Mouse (Mus musculus) Patski (cell line): Measurements from ENCODE around the gene Ptprs. TPM values are rescaled to one million over a fixed set of nuclear protein-coding genes. Genes with fewer than 3 reads are reported as not detected.

Experiments used
- ATAC-seq: fragments of 100-300 bp; one replicate; pipeline ENCODE4 v1.8.0; 2021
- CTCF ChIA-PET: fragments of 350-600 bp; sonication (Branson Sonifier 250); formaldehyde crosslinking; loops from one replicate; lab custom pipeline; 2022; ENCODE audit warnings: inconsistent platforms; lab: Charles Lee
- POLR2A ChIA-PET: fragments of 350-600 bp; sonication (Branson Sonifier 250); formaldehyde crosslinking; loops from one replicate; lab custom pipeline; 2022; ENCODE audit warnings: antibody characterized with exemption, inconsistent platforms; lab: Charles Lee
- DNase-seq: peaks from one replicate; pipeline ENCODE4 v3.0.0-alpha.2; 2011; ENCODE audit warnings: low read depth, low spot score
- H3K27me3 ChIP-seq: fragments of 371-371 bp; one replicate; pipeline ENCODE4 v1.5.1; 2021
- CTCF ChIP-seq: fragments of 100-300 bp; IDR thresholded peaks from one replicate; pipeline ENCODE4 v1.5.1; 2021
- in situ Hi-C: fragments of 300-500 bp; cut with MboI; formaldehyde crosslinking; loops from 3 replicates; pipeline ENCODE4 v1.11.1; 2018; ENCODE audit warnings: low pct_unique_long_range_greater_than_20kb, mixed read lengths
- polyA plus RNA-seq: library from polyadenylated mRNA; unstranded; gene quantifications from one replicate; pipeline ENCODE4 v1.2.3, GENCODE M21; 2021

Ptprs gene
- 240 TPM for polyA plus RNA-seq

- ChIA-PET POLR2A (interaction anchor here (0.7 to 1.1 kb wide), 2 partner anchors 9 to 197 kb away, joined by 3 to 4 read pairs; partner anchors contain the start of gene Ranbp3), CTCF (interaction anchor here (1.6 kb wide), 1 partner anchor 116 kb away, joined by 4 read pairs; no protein-coding TSS in a partner anchor)
- peak; percentile 70 for ATAC-seq
- no peak for TF ChIP-seq CTCF
- DNase-seq = no peak
- in situ Hi-C loops = no loop called here
- H3K27me3 ChIP-seq = no peaks in the 10 kb centered on the region
Observed at GRCm38 (mm10) chr17:56476402-56476752, at the start of gene Ptprs. Gene Ptprs, minus strand, starts transcription at chr17:56476483.

- ChIA-PET CTCF (interaction anchor here (1.0 kb wide), 1 partner anchor 22 kb away, joined by 3 read pairs; no protein-coding TSS in a partner anchor), POLR2A (no interaction called here)
- ATAC-seq = no peak
- no peak for TF ChIP-seq CTCF
- no peak for DNase-seq
- in situ Hi-C loops = no loop called here
- H3K27me3 ChIP-seq = peaks cover 19% of the 10 kb centered on the region
Observed at GRCm38 (mm10) chr17:56524943-56525342, 48.7 kb upstream of the Ptprs start.

DNA sequence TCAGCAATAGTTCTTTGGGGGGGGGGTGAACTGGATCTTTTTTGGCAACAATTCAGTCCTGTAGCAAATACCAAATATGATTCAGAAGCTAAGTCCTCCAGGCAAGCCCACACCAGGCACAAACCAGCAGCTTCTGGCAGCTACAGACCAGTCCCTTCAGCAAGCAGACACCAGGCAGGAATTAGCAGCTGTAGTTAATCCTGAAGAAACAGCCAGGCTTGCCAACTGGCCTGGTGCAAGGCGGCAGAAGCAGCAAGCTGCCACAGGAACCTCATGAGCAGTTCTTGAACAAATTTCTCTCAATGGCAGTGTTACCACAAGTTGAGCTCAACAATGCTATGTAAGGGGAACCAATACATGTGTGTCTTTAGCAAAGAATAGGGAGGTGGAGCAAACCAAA is 46.5 kb upstream of the Ptprs start:
- in situ Hi-C loops = no loop called here
- H3K27me3 ChIP-seq = peaks cover 17% of the 10 kb centered on the region
- TF ChIP-seq CTCF = no peak
- CTCF ChIA-PET = no interaction called here
- POLR2A ChIA-PET = no interaction called here
- ATAC-seq (no peak), DNase-seq (no peak)

DNA sequence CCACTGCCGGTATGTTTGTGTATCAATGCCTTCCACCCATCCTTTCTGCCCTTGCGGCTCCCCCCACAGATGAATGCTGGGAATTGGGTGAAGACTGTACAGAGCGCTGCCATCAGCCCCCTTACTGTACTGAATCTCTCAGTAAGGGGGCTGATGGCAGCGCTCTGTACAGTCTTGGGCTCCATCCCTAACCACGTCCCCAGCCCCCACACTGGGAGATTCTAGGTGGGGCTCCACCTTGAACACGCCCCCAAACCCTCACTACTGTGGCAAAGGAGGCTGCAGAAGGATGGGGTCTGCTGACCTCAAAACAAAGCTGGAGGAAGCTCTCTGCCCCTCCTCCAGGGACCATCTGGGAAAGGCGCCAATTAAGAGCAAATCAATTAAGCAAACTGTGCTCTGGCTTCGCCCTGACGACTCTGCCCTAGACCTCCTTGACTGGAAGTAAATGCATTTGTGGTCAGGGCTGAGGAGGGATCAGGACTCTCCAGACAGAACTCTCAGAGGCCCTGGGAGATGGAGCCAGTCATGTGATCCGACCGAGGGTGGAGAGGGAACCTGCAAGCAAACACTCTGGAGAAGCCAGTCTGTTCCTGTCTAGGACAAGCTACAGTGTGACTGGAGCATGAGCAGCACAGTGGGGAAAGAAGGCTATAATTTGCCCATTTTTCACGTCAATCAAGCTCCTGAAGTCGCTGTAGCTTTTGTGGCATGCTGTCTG is 39.6 kb upstream of the Ptprs start:
- DNase-seq (peak; percentile 44), ATAC-seq (peak; percentile 48)
- ChIA-PET POLR2A (interaction anchor here (0.8 kb wide), 1 partner anchor 73 kb away, joined by 3 read pairs; no protein-coding TSS in a partner anchor), CTCF (no interaction called here)
- peaks cover 6% of the 10 kb centered on the region for H3K27me3 ChIP-seq
- in situ Hi-C loops = no loop called here
- TF ChIP-seq CTCF = no peak

DNA sequence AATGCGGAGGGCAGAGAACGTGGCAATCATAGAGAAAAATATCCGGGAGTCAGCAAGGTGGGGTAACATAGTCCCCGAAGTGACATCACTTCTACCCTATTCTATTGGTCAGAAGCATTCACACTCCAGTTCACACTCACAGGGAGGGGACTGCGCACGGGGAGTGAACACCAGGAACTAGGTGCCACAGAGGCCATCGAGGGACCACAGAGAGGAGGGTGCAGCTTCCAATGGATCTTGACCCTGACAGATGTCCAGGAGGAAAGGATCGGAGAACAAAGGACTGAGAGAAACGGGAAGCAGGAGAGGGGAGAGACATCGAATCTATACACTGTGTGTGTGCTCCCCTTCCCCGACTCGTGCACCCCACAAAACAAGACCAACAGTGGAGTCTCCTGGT is 38.6 kb upstream of the Ptprs start:
- no peak for TF ChIP-seq CTCF
- CTCF ChIA-PET = no interaction called here
- POLR2A ChIA-PET = interaction anchor here (0.6 kb wide), 1 partner anchor 264 kb away, joined by 3 read pairs; no protein-coding TSS in a partner anchor
- no peak for ATAC-seq
- in situ Hi-C loops = no loop called here
- H3K27me3 ChIP-seq = peaks cover 6% of the 10 kb centered on the region
- DNase-seq = no peak

GRCm38 (mm10) chr17:56514330-56514729 is 38.0 kb upstream of the Ptprs start:
- CTCF ChIA-PET = no interaction called here
- DNase-seq = no peak
- H3K27me3 ChIP-seq = peaks cover 6% of the 10 kb centered on the region
- ATAC-seq = no peak
- in situ Hi-C loops = no loop called here
- POLR2A ChIA-PET = no interaction called here
- TF ChIP-seq CTCF = no peak

- peaks cover 6% of the 10 kb centered on the region for H3K27me3 ChIP-seq
- POLR2A ChIA-PET = no interaction called here
- no peak for TF ChIP-seq CTCF
- CTCF ChIA-PET = no interaction called here
- in situ Hi-C loops = no loop called here
- DNase-seq (no peak), ATAC-seq (no peak)
Observed at GRCm38 (mm10) chr17:56512310-56512709, 36.0 kb upstream of the Ptprs start, which contains the start of gene Znrf4. Gene Znrf4, minus strand, starts transcription at chr17:56512431.

- no peak for DNase-seq
- ATAC-seq = no peak
- in situ Hi-C loops = no loop called here
- POLR2A ChIA-PET = no interaction called here
- CTCF ChIA-PET = no interaction called here
- TF ChIP-seq CTCF = no peak
- H3K27me3 ChIP-seq = peaks cover 6% of the 10 kb centered on the region
Observed at GRCm38 (mm10) chr17:56511707-56512090, 35.4 kb upstream of the Ptprs start.

DNA sequence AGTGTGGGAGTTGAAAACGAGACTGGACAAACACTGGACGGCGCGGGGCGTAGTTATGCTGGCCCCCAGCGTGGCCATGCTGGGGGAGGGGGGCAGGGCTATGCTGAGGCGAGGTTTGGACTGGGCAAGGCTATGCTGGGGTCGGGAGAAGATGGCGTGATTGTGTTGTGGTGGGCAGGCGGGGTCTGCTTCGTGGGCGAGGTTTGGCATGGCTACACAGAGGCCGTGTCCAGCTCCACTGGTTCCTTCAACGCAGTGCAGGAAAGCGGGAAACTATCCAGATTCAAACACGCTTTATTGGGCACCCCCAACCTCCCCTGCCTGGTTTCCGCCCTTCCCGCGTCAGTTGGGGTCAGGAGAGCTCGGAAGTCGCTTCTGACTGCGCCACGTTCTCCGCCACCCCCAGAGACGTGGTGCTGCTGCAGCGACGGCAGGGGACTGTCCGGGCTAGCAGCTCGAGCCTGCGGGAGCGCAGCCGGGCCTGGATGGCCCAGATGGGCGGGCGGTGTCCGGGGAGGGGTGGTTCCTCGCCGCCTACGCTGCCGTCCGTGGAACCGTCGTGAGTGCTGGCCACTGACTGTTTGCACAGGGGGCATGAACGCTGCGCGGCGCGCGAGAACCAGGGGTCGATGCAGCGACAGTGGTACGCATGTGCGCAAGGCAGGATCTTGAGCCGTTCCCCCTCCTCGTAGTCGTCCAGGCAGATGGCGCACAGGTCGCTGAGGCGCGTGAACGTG is 34.9 kb upstream of the Ptprs start:
- ChIA-PET CTCF (no interaction called here), POLR2A (no interaction called here)
- in situ Hi-C loops = no loop called here
- ATAC-seq (no peak), DNase-seq (no peak)
- H3K27me3 ChIP-seq = peaks cover 6% of the 10 kb centered on the region
- no peak for TF ChIP-seq CTCF

- ChIA-PET CTCF (no interaction called here), POLR2A (no interaction called here)
- no peak for ATAC-seq
- no peak for TF ChIP-seq CTCF
- peaks cover 6% of the 10 kb centered on the region for H3K27me3 ChIP-seq
- in situ Hi-C loops = no loop called here
- no peak for DNase-seq
Observed at GRCm38 (mm10) chr17:56510473-56510969, 34.2 kb upstream of the Ptprs start.
